Mouse (Mus musculus) gastrocnemius, postnatal 14 days (tissue): ENCODE results near the gene D630039A03Rik. TPM values are rescaled to one million over a fixed set of nuclear protein-coding genes. Genes with fewer than 3 reads are reported as not detected.

Experiments used
- DNase-seq: peaks from one replicate; pipeline ENCODE4 v3.0.0; 2021; ENCODE audit warnings: mixed read lengths
- intact Hi-C: fragments of 180-260 bp; cut with DNase I; formaldehyde crosslinking; loops from one replicate; pipeline ENCODE4 v1.15.1; 2025; ENCODE audit warnings: low total_unique reads
- total RNA-seq, 2 experiments: library from RNA; stranded (reverse); gene quantifications; 2 replicates each; pipeline ENCODE4 v1.2.3; 2021

The D630039A03Rik gene
- total RNA-seq, 2 experiments from 2014 or later = not detected

GRCm38 (mm10) chr4:57860204-57860611, 55.9 kb downstream of the D630039A03Rik start:
- peak; percentile 40 for DNase-seq

More at GRCm38 (mm10) chr4:57860204-57860611, 55.9 kb downstream of the D630039A03Rik start:
- intact Hi-C loops = no loop called here

Other genes with a start within 250 kb of the D630039A03Rik start
- gene Akap2, start 198.6 kb downstream of the D630039A03Rik start, total RNA-seq = 10 to 100 TPM; 36.1 to 37.1 TPM
- gene Txn1, start 40.1 kb upstream of the D630039A03Rik start, total RNA-seq = 10 to 100 TPM; 86.5 to 87.4 TPM
- not detected for gene Txndc8, start 92.8 kb upstream of the D630039A03Rik start, total RNA-seq